Mouse (Mus musculus) MEL (cell line): ENCODE measurements at regions not wholly inside any gene's neighbourhood (a gene's known extent, or its start where the extent isn't known, plus 50 kb on each side); places are given as distances from the start of the nearest gene placed in this dataset.

Source experiments
- DNase-seq: peaks from one replicate; pipeline ENCODE4 v3.0.0; 2011; ENCODE audit warnings: low read depth, low spot score
- H3K27ac ChIP-seq: 2 replicates; pipeline ENCODE4 v1.5.1; 2012; ENCODE audit warnings: low read depth, mild to moderate bottlenecking, control low read depth, low read length, moderate library complexity; ENCODE audit not compliant: control insufficient read depth
- H3K27me3 ChIP-seq, 2 experiments: fragments of 150-350 bp in 1 of 2; sonication (generic) in 1 of 2; 2 replicates each; pipeline ENCODE4 v1.6.1; 2012; ENCODE audit warnings: low read length in 2 of 2, mild to moderate bottlenecking in 2 of 2, improper control_type of control experiment in 1 of 2, moderate library complexity in 1 of 2; ENCODE audit not compliant: insufficient read depth in 2 of 2, control insufficient read depth in 1 of 2
- H3K36me3 ChIP-seq, 2 experiments: 2 replicates each; pipeline ENCODE4 v1.6.1; 2012 to 2014; ENCODE audit warnings: low read length in 2 of 2, improper control_type of control experiment in 1 of 2, inconsistent platforms in 1 of 2, mild to moderate bottlenecking in 1 of 2; ENCODE audit not compliant: insufficient read depth in 2 of 2, control insufficient read depth in 1 of 2
- H3K4me1 ChIP-seq, 2 experiments: fragments of 150-350 bp in 1 of 2; sonication (generic) in 1 of 2; 2 replicates each; pipeline ENCODE4 v1.6.1; 2012; ENCODE audit warnings: low read length in 2 of 2, improper control_type of control experiment in 1 of 2, mild to moderate bottlenecking in 1 of 2; ENCODE audit not compliant: insufficient read depth in 2 of 2, control insufficient read depth in 1 of 2
- H3K4me3 ChIP-seq, 2 experiments: fragments of 150-350 bp in 1 of 2; sonication (generic) in 1 of 2; 2 replicates each; pipeline ENCODE4 v1.5.1; 2012; ENCODE audit warnings: low read depth in 2 of 2, low read length in 2 of 2, mild to moderate bottlenecking in 2 of 2, moderate library complexity in 2 of 2, control low read depth in 1 of 2, improper control_type of control experiment in 1 of 2; ENCODE audit not compliant: control insufficient read depth in 1 of 2, insufficient read depth in 1 of 2
- H3K79me2 ChIP-seq: 2 replicates; pipeline ENCODE4 v1.6.1; 2012; ENCODE audit warnings: mild to moderate bottlenecking, low read length, moderate library complexity; ENCODE audit not compliant: control insufficient read depth, poor library complexity, insufficient read depth
- H3K9ac ChIP-seq: 2 replicates; pipeline ENCODE4 v1.6.1; 2012; ENCODE audit warnings: low read depth, mild to moderate bottlenecking, control low read depth, low read length, moderate library complexity; ENCODE audit not compliant: control insufficient read depth, poor library complexity, severe bottlenecking
- H3K9me3 ChIP-seq: fragments of 150-350 bp; sonication (generic); replicated peaks from 2 replicates; pipeline ENCODE4 v1.6.1; 2012; ENCODE audit warnings: mild to moderate bottlenecking, low read length, improper control_type of control experiment, moderate library complexity; ENCODE audit not compliant: insufficient read depth
- BHLHE40 ChIP-seq: IDR thresholded peaks from 2 replicates; pipeline ENCODE4 v1.6.1; 2012; ENCODE audit warnings: low read depth, mild to moderate bottlenecking, inconsistent platforms, low read length, improper control_type of control experiment, borderline replicate concordance
- CHD1 ChIP-seq: IDR thresholded peaks from 2 replicates; pipeline ENCODE4 v1.6.1; 2012; ENCODE audit warnings: low read depth, mild to moderate bottlenecking, inconsistent platforms, low read length, improper control_type of control experiment
- CHD2 ChIP-seq: IDR thresholded peaks from 2 replicates; pipeline ENCODE4 v1.6.1; 2011; ENCODE audit warnings: low read length, improper control_type of control experiment
- ELF1 ChIP-seq: IDR thresholded peaks from 2 replicates; pipeline ENCODE4 v1.6.1; 2014; ENCODE audit warnings: low read depth, mild to moderate bottlenecking, inconsistent platforms, low read length, improper control_type of control experiment, moderate library complexity
- EP300 ChIP-seq, 2 experiments: IDR thresholded peaks; 2 replicates each; pipeline ENCODE4 v1.6.1; 2011; ENCODE audit warnings: improper control_type of control experiment in 2 of 2, low read length in 2 of 2, low read depth in 1 of 2, mild to moderate bottlenecking in 1 of 2
- ETS1 ChIP-seq: IDR thresholded peaks from 2 replicates; pipeline ENCODE4 v1.6.1; 2012; ENCODE audit warnings: low read depth, mild to moderate bottlenecking, inconsistent platforms, low read length, improper control_type of control experiment, moderate library complexity
- GATA1 ChIP-seq: IDR thresholded peaks from 2 replicates; pipeline ENCODE4 v1.6.1; 2011; ENCODE audit warnings: low read depth, low read length, improper control_type of control experiment
- JUND ChIP-seq: IDR thresholded peaks from 2 replicates; pipeline ENCODE4 v1.6.1; 2011; ENCODE audit warnings: low read depth, mild to moderate bottlenecking, improper control_type of control experiment, low read length
- MAX ChIP-seq: IDR thresholded peaks from 2 replicates; pipeline ENCODE4 v1.6.1; 2011; ENCODE audit warnings: low read length, improper control_type of control experiment
- MAZ ChIP-seq: IDR thresholded peaks from 2 replicates; pipeline ENCODE4 v1.6.1; 2012; ENCODE audit warnings: low read depth, mild to moderate bottlenecking, inconsistent platforms, low read length, improper control_type of control experiment
- MXI1 ChIP-seq: IDR thresholded peaks from 2 replicates; pipeline ENCODE4 v1.6.1; 2011; ENCODE audit warnings: mild to moderate bottlenecking, low read depth, low read length, improper control_type of control experiment
- MYC ChIP-seq: IDR thresholded peaks from 2 replicates; pipeline ENCODE4 v1.6.1; 2011; ENCODE audit warnings: low read depth, mild to moderate bottlenecking, low read length, improper control_type of control experiment, moderate library complexity
- RCOR1 ChIP-seq: IDR thresholded peaks from 2 replicates; pipeline ENCODE4 v1.6.1; 2012; ENCODE audit warnings: low read depth, mild to moderate bottlenecking, inconsistent platforms, low read length, improper control_type of control experiment
- SIN3A ChIP-seq: IDR thresholded peaks from 2 replicates; pipeline ENCODE4 v1.6.1; 2012; ENCODE audit warnings: low read length, improper control_type of control experiment, inconsistent platforms
- SMC3 ChIP-seq: IDR thresholded peaks from 2 replicates; pipeline ENCODE4 v1.6.1; 2011; ENCODE audit warnings: low read depth, low read length, improper control_type of control experiment
- TCF12 ChIP-seq: IDR thresholded peaks from 2 replicates; pipeline ENCODE4 v1.6.1; 2014; ENCODE audit warnings: low read depth, mild to moderate bottlenecking, inconsistent platforms, low read length, improper control_type of control experiment, moderate library complexity
- USF2 ChIP-seq, 2 experiments: IDR thresholded peaks; 2 replicates each; pipeline ENCODE4 v1.6.1; 2011 to 2012; ENCODE audit warnings: improper control_type of control experiment in 2 of 2, low read length in 2 of 2, borderline replicate concordance in 1 of 2, inconsistent platforms in 1 of 2, low read depth in 1 of 2, mild to moderate bottlenecking in 1 of 2; ENCODE audit not compliant: insufficient read depth in 1 of 2
- ZKSCAN1 ChIP-seq: IDR thresholded peaks from 2 replicates; pipeline ENCODE4 v1.6.1; 2012; ENCODE audit warnings: low read depth, mild to moderate bottlenecking, inconsistent platforms, low read length, improper control_type of control experiment, moderate library complexity
- ZMIZ1 ChIP-seq: IDR thresholded peaks from 2 replicates; pipeline ENCODE4 v1.6.1; 2012; ENCODE audit warnings: low read depth, mild to moderate bottlenecking, inconsistent platforms, low read length, improper control_type of control experiment, moderate library complexity

GRCm38 (mm10) chr14:102718558-102718957 is 263.9 kb downstream of the Kctd12 start:
- H3K9me3 ChIP-seq: no peaks in the 10 kb centered on the region
- H3K36me3 ChIP-seq: peaks cover 0 to 7% of the 10 kb centered on the region in 2 experiments; a peak in 2 of 4 replicates
- no peak overlapping the region for H3K9ac ChIP-seq
- DNase-seq: peak; percentile 41
- H3K27ac ChIP-seq: no peak overlapping the region
- TF ChIP-seq EP300 (IDR thresholded peaks at IDR 0.05; ENCODE audit: low read depth in 1 of 2, low read length in 2 of 2) (peak; percentile 42 to 65; a peak in 3 of 4 replicates), ETS1 (peak; percentile 35; the same call in 1 of the 2 replicates), BHLHE40 (no peak), GATA1 (peak; percentile 52; the same call in 1 of the 2 replicates)
- H3K4me1 ChIP-seq: no peaks in the 10 kb centered on the region; a peak in 1 of 4 replicates
- H3K79me2 ChIP-seq: no peaks in the 10 kb centered on the region
- peaks cover 0 to 1% of the 10 kb centered on the region in 2 experiments; a peak in 2 of 4 replicates for H3K27me3 ChIP-seq
- H3K4me3 ChIP-seq: no peak overlapping the region

GRCm38 (mm10) chr14:102712600-102712999 is 269.8 kb downstream of the Kctd12 start:
- Histone ChIP-seq H3K9me3 (no peaks in the 10 kb centered on the region), H3K27me3 (no peaks in the 10 kb centered on the region; a peak in 1 of 4 replicates), H3K4me1 (no peaks in the 10 kb centered on the region)
- no peak for TF ChIP-seq CHD1
- TF ChIP-seq MAX: no peak
- TF ChIP-seq CHD2: no peak
- TF ChIP-seq ELF1: no peak
- no peak for TF ChIP-seq MAZ
- no peak for TF ChIP-seq ZKSCAN1
- TF ChIP-seq JUND: no peak
- no peak for TF ChIP-seq MXI1
- TF ChIP-seq SMC3: no peak
- TF ChIP-seq TCF12: no peak
- TF ChIP-seq ETS1: no peak
- TF ChIP-seq MYC: no peak
- no peak for TF ChIP-seq USF2 (IDR thresholded peaks at IDR 0.05; ENCODE audit: borderline replicate concordance in 1 of 2, insufficient read depth in 1 of 2, low read depth in 1 of 2, low read length in 2 of 2)
- no peak for TF ChIP-seq ZMIZ1
- no peak for TF ChIP-seq RCOR1
- TF ChIP-seq SIN3A: no peak
- TF ChIP-seq, all 39 proteins: peak for 0
- DNase-seq: no peak
- no peak overlapping the region for H3K9ac ChIP-seq
- no peaks in the 10 kb centered on the region for H3K79me2 ChIP-seq
- H3K4me3 ChIP-seq: no peak overlapping the region
- no peak overlapping the region for H3K27ac ChIP-seq
- no peaks in the 10 kb centered on the region for H3K36me3 ChIP-seq
